Mouse (Mus musculus) layer of hippocampus, postnatal 25 days (tissue): ENCODE results near the gene Atp6v1g2. TPM values are rescaled to one million over a fixed set of nuclear protein-coding genes. Genes with fewer than 3 reads are reported as not detected.

Experiments
- DNase-seq, 2 experiments: peaks; one replicate each; pipeline ENCODE4 v3.0.0; 2022; ENCODE audit warnings: mixed read lengths in 2 of 2, low spot score in 1 of 2; ENCODE audit errors: extremely low spot score in 1 of 2
- total RNA-seq, 2 experiments: library from RNA; stranded (reverse); gene quantifications; 2 replicates each; pipeline ENCODE4 v1.2.3; 2021

Atp6v1g2 gene
- total RNA-seq, 2 experiments from 2014 or later, result 607 to 639 TPM

DNA sequence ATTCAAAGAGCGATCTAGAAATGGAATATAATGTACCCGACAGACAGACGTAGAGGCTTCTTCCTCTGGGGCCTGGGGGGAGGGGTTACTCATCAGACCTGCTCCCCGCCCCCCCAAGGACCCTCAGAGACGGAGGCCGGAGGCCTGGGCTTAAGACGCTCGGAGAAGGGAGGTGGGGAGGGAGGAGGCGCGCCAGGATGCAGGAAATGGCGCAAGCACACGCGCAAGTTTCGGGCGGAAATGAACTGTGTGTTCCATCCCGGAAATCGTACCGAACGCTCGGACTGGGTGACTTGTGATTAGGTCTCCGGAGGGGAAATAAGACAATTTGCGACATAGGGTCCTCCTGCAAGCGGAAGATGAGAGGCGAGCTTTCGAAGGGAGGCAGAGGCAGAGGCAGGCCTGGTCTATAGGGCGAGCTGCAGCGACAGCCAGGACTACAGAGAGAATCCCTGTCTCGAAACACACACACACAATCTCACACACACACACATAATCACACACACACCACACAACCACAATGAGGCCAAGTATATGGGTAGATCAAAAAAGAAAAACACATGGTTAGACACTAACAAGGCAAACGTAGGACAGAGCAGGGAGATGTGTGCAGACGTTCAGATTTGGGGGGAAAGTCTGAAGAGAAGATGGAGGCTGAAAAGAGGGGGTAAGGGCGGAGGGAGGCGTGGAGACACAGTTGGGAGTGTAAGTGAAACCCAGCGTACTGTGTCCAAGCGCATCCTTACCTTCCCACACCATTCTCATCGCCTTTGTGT is 2.3 kb downstream of the Atp6v1g2 start, which contains the start of gene Nfkbil1:
TSS of gene Nfkbil1 (minus strand) at position 179 of the 776 bp plus-strand sequence.
- DNase-seq, result peak; percentile 70 to 73

DNA sequence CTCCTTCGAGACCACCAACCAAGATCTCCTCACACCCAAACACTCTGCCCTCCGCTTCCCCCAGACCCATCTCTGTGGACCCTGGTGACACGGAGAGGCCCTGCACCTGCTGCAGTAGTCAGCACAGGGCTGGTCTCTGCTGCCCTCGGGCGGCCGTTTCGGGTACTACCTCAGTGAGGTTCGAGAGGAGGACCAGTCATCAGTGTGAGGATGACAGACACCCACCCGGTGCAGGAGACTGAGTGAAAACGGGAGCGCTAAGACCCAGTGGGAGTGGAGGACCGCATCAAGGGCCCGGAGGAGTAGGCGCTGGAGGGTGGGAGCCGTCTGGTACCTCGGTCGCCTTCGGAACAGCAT is 2.9 kb downstream of the Atp6v1g2 start:
- peak; percentile 100 for DNase-seq

DNA sequence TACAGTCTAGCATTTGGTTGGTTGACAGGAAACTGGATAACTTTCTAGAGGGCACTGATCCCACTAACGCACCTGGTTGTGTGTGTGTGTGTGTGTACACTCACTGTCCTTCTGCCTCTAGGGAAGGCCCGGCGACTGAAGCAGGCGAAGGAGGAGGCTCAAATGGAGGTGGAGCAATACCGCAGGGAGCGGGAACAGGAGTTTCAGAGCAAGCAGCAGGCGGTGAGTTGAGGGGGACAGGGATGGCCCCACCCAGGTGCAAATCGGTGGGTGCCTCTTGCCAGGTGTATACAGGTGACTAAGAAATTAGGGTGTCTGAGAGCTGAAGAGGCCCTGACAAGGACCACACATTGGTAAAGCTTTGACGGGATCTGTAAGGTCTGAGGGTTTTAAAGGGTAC is 3.5 kb downstream of the Atp6v1g2 start:
- no peak for DNase-seq

DNA sequence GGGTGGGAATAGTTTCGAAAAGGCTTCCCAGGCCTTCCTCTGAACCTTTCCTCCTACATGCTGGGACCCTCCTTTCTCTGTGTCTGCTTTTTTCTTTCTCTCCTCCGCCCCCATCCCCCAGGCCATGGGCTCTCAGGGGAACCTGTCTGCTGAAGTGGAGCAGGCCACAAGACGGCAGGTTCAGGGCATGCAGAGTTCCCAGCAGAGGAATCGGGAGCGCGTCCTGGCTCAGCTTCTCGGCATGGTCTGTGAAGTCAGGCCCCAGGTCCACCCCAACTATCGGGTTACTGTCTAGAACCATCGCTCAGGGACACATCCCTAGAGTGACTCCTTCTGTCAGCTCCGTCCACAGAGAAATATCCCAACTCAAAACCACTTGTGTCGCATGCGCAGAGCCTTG is 4.0 kb downstream of the Atp6v1g2 start:
- no peak for DNase-seq

DNA sequence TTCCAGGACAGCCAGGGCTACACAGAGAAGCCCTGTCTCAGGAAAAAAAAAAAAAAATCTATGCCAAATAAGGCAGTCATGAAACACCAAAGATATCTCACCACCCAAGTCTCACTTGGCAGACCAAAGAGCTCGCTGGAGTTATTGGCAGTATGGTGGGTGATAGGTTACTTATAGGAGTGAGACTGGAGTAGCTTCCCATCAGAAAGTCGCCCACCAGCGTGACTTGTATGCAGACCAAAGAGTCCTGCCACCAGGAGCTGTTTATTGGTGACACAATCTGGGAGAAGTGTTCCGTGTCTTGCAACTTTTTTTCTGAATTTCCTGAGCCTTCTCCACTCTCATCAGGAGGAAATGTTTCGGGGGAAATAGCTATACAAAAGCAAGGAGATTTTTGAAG is 6.2 kb downstream of the Atp6v1g2 start:
- no peak for DNase-seq

DNA sequence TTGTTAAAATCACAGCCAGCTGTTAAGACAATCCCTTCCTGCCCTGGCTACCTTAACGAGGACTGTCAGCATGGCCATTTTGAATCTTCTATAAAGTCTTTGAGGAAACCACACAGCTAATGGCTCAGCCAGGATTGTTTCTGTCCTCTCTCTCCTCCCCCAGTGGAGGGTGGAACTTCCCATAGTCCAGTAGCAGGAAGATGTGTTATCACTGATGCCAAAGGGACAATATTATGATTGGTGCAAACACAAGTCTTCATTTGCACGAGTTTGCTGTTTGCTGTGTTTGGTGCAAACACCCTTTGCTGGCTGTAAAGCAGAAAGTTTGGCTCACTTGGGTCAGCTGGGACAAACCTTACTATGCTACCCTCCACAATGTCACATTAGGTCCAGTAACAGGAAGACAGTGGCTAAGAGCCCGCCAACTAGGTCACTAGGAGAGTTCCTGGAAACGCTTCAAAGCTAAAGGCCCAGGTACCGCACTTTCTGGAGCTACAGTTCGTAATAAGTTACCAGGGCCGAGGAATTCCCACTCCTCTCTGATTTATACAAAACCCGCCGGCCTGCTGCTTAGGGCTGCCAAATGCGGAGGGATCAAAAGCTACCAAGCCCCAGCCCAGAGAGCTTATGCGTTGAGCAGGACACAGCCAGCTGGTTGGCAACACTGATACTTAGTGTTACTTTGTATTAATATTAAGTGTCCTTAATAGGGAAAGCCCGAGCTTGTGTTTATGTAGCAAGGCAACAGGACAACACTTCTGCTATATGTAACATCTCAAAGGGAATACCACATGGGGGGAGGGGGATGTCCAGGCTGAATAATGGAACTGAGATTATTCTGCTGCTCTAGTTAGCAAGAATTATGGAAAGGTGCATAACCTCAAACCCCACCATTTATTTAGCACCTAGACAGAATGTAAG is 7.2 kb downstream of the Atp6v1g2 start:
- no peak for DNase-seq

DNA sequence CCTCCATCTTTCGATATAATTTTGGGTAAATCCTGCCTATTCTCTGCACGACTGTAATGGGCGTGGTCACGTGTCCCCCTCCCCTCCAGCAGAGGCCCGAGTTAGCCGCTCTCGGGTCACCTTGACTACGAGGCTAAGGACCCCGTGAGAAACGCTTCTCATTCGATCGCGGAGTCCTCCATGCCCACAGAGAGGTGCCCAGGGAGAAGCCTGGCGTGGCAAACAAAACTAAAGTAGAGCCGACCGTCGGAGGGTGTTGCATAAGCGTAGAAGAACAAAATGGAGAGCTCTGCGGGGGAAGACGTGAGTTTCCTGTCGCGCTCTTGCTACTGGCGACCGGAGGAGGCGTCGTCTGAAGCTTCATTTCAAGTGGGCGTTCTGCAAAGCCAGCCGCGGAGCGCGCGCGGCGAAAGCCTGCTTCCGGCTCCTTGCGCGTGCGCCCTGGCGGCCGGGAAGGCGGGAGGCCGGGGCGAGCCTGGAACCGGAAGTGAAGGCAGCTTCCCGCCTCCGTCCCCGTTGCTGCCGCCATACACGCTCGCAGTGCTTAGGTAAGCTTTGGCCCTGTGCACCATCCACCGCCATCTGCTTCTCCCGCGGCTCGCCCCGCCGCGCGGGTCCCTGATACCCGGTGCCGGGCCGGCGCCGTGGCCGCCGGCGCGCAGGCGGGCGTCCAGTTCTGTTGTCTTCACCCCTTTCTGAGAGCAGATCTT is 8.0 kb downstream of the Atp6v1g2 start, which contains the start of gene Ddx39b:
TSS of gene Ddx39b (plus strand) at position 442 of the 710 bp plus-strand sequence.
- peak; percentile 87 to 96 for DNase-seq

DNA sequence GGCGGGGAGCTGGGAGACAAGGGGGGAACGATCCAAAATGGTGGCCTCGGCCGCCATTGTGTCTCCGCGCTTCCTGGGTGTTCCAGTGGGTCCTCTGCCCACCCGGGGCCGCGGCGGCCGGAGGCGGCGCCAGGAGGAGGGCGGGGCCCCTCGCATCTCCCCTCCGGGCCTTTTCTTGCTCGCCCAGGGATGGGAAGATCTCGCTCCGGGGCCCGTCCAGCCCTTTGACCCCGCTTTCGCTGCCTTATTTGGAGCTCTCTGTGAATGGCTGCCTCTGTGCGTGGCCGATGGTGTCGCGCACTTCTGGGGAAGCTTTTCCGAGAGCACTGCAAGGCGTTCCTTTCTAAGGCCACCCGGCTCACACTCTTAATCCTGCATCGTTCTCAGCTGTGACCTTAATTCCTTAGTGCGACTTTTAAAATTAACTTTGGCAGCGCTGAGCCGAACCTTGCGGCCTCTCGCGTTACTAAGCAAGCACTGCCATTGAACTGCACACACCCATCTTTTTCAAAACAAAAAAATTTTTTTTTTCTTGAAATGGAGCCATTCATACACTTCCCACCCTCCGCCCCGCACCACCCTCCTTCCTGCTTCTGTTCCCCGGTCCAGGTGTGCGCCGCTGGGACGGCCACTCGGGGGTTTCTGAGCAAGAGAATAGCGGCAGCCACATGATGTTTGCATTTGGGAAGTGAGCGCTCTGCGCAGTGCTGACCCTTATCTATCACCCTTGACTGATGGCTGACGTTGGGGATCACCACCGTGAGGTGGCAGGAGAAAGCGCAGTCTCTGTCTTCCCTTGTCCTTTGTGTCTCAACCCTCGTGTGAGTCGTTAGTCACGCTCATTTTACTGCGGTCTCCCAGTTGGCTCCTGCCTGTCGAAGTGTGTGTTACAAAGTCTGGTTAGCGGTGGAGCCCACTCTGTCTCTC is 8.8 kb downstream of the Atp6v1g2 start:
- DNase-seq, result peak in 1 of 2 experiments; percentile 45

DNA sequence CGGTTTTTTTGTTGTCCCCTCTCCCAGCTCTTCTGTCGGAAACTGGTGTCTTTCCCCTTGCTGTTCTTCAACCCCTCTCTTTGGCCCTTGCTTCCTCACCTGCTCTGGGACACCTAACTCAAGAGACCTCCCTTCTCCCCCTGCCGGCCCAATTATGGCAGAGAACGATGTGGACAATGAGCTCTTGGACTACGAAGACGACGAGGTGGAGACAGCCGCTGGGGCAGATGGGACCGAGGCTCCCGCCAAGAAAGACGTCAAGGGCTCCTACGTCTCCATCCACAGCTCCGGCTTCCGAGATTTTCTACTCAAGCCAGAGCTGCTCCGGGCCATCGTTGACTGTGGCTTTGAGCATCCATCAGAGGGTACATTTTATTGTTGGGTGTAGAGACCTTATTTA is 9.6 kb downstream of the Atp6v1g2 start:
- DNase-seq, result no peak

DNA sequence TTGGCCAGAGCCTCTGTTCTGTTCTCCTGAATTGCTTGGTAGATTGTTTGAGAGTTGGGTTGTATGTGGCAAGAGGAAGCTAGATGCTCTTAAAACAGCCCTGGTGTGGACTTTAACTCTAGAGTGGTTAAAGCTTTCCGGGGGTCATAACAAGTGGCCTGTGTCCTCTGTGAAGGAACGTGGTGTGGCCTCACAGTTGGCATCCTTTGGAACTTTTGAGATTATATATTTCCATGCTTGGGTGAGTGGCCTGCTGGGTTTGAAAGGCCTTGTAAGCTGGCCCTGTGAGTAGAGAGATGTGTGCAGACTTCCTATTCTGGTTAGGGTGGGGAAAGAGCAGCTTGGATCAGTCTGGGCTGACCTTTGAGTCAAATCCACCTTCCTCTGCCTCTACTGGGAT is 11.5 kb downstream of the Atp6v1g2 start:
- DNase-seq, result no peak

DNA sequence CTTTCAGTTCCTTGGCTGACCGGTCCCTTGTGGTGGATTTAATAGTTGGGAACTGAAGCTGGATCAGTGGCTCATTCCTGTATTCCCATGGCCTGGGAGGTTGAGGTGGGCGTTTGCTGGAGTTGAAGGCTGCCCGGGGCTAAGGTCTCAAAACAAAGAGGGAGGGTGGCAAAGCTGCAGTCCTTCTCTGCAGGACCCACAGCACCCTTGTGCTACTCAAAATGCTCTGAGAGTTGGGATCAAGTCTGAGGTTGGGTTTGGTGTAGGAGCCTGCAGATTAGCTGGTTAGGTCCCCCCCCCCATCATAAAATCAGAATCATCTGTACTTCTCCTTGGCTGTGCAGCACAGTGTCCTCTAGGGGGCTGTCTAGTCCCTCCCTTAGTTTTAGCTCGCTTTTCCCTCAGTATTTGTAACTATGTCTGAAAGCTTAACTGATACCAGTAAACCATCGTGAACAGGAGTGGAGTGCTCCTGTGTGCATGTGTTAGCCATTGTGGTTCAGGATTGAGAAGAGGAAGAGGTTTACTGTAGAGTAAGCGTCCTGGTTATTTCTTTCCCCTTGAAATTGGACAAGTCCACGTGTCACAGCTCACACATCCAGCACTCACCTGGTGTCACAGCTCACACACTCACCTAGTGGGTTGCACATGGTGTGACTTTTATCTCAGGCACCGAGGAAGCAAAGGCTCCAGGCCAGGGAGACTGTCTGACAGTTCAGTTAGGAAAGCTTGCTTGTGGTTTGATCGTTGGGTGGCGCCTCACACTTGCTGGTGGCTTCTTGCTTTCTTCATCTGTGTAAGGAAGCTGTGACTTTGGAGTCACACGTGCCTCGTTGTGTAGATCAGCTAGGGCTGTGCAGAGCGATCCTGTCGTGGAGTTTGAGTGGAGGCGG is 12.5 kb downstream of the Atp6v1g2 start:
- DNase-seq, result no peak

DNA sequence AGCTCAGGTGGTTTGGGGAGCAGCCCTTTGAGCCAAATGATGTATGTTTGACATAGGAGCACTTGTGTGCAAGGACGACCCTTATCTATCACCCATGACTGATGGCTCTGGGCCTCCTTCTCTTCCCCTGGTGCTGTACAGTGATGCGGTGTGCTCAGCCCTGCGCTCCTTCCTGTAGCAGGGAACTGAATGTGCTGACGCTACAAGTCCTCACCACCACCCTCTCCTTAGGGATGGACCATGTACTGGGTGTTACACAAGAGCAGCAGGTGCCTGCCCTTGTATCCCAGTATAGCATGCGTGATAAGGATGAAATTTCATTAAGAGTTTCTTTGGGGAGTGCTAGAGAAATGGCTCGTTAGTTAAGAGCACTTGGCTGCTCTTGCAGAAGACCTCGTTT is 13.7 kb downstream of the Atp6v1g2 start:
- DNase-seq, result no peak

DNA sequence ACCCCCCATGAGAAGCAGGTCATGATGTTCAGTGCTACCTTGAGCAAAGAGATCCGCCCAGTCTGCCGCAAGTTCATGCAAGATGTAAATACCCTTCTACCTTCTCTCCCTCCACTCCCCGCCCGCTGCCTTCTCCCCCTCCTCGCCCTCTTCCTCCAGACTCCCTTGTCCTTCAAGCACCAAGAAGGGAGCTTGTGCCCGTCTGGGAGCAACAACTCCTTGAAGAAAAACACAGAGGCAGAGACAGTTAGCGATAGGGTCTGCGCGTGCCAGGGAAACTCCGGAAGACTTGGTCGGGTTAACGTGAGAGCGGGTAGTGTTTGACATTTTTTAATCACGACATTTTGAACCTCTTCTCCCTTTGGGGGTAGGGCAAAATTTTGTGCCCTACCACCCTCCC is 15.5 kb downstream of the Atp6v1g2 start:
- DNase-seq, result no peak

DNA sequence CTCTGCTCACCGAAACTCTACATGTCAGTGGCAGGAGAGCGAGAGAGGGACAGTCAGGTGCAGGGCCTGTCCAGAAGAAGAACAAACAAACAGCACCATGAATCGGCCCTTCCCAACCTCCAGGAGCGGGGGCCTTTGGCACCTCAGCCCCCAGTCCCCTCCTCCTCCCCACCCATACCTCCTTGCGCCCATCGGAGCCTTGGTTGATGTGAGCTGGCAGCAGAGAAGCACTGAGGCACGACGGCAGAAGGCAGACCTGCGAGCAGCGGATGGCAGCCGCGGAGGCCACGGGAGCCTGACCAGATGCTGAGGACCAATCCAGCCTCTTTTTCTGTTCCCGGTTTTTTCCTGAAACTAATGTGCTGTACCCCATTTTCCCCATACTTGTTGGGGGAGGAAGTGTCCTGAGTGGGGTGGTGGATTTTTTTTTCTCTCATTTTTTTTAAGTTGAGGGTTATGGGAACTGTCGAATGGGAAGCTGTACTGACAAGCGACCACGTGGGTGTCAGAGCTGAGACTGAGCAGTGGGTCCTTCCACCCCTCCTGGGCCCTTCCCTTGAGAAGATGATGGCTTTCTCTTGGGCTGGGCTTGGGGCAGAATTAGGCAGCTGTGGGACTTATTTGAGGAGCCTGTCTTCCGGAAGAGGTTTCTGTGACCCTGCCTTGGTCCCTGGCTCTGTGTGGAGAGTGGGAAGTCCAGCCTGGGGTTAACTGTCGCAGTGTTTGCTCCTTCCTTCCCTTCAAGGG is 16.2 kb downstream of the Atp6v1g2 start:
- no peak for DNase-seq

DNA sequence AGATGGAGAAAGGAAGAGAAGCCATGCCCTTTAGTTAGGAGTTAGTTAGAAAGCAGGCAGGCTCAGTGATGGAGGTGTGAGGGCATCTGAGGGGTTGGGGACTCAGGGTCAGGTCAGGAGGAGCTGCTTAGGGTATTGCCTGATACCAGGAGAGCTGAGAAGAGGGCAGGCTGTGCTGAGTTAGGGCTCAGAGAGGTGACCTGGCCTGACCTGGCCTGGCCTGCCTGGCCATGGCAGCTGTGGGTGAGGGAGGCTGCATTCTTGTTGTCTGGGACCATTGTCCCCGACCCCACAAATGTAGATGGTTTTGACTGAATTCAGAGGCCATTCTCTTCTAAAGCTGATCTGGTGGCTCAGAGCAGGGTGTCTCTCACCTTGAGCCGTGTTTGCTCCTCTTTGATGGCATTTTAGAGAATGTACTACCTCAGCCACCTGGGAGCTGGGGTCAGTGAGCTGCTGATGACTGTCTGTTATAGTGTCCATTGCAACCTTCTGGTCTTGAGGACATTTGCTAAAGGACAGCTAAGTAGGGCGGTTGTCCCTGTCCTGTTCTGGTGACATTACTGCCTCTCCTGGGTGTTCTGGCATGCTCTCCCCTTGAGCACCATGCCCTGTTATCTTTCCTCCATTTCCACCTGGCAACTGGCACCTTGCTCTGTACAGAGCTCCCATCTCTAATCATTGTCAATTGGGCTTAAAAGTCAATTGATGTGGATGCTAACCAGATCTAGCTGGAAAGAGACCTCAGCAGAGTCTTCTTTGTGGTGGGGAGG is 17.1 kb downstream of the Atp6v1g2 start:
- DNase-seq, result no peak

DNA sequence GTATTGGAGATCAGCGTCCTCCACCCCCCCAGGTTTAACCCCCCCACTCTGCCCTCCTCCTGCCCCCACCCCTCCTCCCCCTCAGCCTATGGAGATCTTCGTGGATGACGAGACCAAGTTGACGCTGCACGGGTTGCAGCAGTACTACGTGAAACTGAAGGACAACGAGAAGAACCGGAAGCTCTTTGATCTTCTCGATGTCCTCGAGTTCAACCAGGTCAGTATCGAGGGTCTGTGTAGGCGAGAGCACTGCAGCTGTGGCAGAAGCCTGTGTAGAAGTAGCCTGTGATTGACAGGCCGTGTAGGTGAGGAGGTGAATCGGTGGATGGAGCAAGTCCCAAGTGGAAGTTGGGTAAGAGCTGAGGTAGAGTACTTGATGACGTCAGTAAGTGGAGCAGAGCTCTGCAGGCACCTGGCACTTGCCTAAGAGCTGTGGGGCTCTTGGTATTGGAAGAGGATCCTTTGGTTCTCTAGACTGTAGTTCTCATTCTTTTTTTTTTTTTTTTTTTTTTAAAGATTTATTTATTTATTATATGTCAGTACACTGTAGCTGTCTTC is 17.8 kb downstream of the Atp6v1g2 start:
- DNase-seq, result no peak

DNA sequence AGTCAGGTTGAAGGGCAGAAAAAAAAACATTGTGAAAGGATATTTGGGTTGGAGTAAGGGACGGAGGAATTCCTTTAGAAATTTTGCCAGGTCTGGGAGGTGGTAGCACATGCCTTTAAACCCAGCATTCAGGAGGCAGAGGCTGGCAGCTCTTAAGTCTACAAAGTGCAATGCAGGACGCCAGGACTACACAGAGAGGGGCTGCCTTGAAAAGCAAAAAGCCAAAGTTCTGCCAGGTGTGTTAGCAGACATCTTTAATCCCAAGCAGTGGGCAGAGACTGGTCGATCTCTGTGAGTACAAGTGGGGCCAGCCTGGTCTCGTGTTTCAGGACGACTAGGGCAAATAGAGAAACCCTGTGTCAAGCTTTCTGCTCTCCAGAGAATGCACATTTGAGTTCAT is 18.5 kb downstream of the Atp6v1g2 start:
- no peak for DNase-seq
